ENCODE assay signal across 8 mouse cellular contexts in genomic region chr19:28009587-28010281, GRCm38 (mm10). TPM values are rescaled to one million over a fixed set of nuclear protein-coding genes. Genes with fewer than 3 reads are reported as not detected.
DNase-seq lines count a peak whose midpoint lies in the region; ATAC-seq and TF ChIP-seq lines count a peak whose summit lies in the region.

No protein-coding gene starts in this region.

- H3K9ac ChIP-seq in kidney, embryonic 16.5 days (replicated peaks; ENCODE audit: low read length) = peak overlapping the region; percentile 93

- peak; percentile 62 for DNase-seq in 3134 (ENCODE audit: extremely low read depth, insufficient read length, low spot score)
- DNase-seq in G1E (ENCODE audit: low spot score) = peak; percentile 29
- DNase-seq in cerebellum, adult 9-11 months = peak; percentile 40
- peak; percentile 77 for DNase-seq in heart, embryonic 10.5 days (ENCODE audit: low spot score)
- peak; percentile 62 for DNase-seq in lung, postnatal 10 days
- peak; percentile 68 for DNase-seq in retina, embryonic 14.5 days (ENCODE audit: low spot score)
- no peak for DNase-seq in ovary, postnatal 36 days (ENCODE audit: low spot score)

- H3K36me3 ChIP-seq in G1E (replicated peaks) = no peaks in the 10 kb centered on the region
- no peaks in the 10 kb centered on the region for H3K36me3 ChIP-seq in heart, embryonic 10.5 days
- H3K36me3 ChIP-seq in kidney, embryonic 16.5 days (ENCODE audit: insufficient read depth, low read length) = no peaks in the 10 kb centered on the region

- H3K9me3 ChIP-seq in G1E (replicated peaks) = no peaks in the 10 kb centered on the region
- H3K9me3 ChIP-seq in heart, embryonic 10.5 days = no peaks in the 10 kb centered on the region
- H3K9me3 ChIP-seq in kidney, embryonic 16.5 days (ENCODE audit: low read length) = no peaks in the 10 kb centered on the region

- H3K4me3 ChIP-seq in G1E (ENCODE audit: low read depth, low read length) = peak overlapping the region; percentile 84
- peak overlapping the region; percentile 95 for H3K4me3 ChIP-seq in heart, embryonic 10.5 days
- H3K4me3 ChIP-seq in kidney, embryonic 16.5 days (ENCODE audit: low read length) = peak overlapping the region; percentile 96

- H3K4me2 ChIP-seq in kidney, embryonic 16.5 days (replicated peaks; ENCODE audit: low read depth, low read length) = peak overlapping the region; percentile 73

- 2% methylated on average over 5 of the region's 5 CpGs for WGBS in heart, embryonic 10.5 days
- WGBS in kidney, embryonic 16.5 days = under 1% methylated on average over 5 of the region's 5 CpGs

- no peak for TF ChIP-seq CTCF in G1E (IDR thresholded peaks at IDR 0.05; ENCODE audit: low read depth, low read length)

- peaks cover 17% of the 10 kb centered on the region for H3K4me1 ChIP-seq in G1E (ENCODE audit: insufficient read depth, low read depth, low read length)
- H3K4me1 ChIP-seq in heart, embryonic 10.5 days = 0 out of 2 replicates have a peak, but pooled peaks cover 2% of the 10 kb centered on the region
- peaks cover 5% of the 10 kb centered on the region for H3K4me1 ChIP-seq in kidney, embryonic 16.5 days (ENCODE audit: insufficient read depth, low read length)

- peak overlapping the region; percentile 95 for H3K27ac ChIP-seq in heart, embryonic 10.5 days
- peak overlapping the region; percentile 100 for H3K27ac ChIP-seq in kidney, embryonic 16.5 days (ENCODE audit: low read length)

- H3K27me3 ChIP-seq in G1E (ENCODE audit: insufficient read depth, low read length) = no peaks in the 10 kb centered on the region
- no peaks in the 10 kb centered on the region for H3K27me3 ChIP-seq in heart, embryonic 10.5 days (ENCODE audit: insufficient read depth, poor library complexity, severe bottlenecking)
- H3K27me3 ChIP-seq in kidney, embryonic 16.5 days (ENCODE audit: insufficient read depth, low read length) = no peaks in the 10 kb centered on the region

- ATAC-seq in G1E (ENCODE audit: extremely low read depth, insufficient number of reproducible peaks, low FRiP score, poor library complexity, severe bottlenecking) = no peak
- no peak for ATAC-seq in kidney, embryonic 16.5 days (ENCODE audit: low FRiP score, low TSS enrichment)

RNA-seq across cellular contexts. Expression of gene Rfx3, which starts 1.2 kb away (rescaled TPM):
- 11.4 and 13.7 TPM in 2 replicates for total RNA-seq in G1E (2014; fragmentation: Nextera tagmentation)
- total RNA-seq in G1E (2017) = 3.0 and 3.8 TPM in 2 replicates
- 0.21 and 0.50 TPM in 2 replicates for polyA plus RNA-seq in G1E (2012)
- polyA plus RNA-seq in heart, embryonic 10.5 days (2016; fragmentation: Nextera tagmentation; extraction: Ambion mirVana) = 8.3 and 11.7 TPM in 2 replicates
- polyA plus RNA-seq in kidney, embryonic 16.5 days (2015; fragmentation: Nextera tagmentation; extraction: Ambion mirVana) = 12.5 and 15.8 TPM in 2 replicates
